ENCODE assay signal across 12 mouse cellular contexts in the genomic region with DNA sequence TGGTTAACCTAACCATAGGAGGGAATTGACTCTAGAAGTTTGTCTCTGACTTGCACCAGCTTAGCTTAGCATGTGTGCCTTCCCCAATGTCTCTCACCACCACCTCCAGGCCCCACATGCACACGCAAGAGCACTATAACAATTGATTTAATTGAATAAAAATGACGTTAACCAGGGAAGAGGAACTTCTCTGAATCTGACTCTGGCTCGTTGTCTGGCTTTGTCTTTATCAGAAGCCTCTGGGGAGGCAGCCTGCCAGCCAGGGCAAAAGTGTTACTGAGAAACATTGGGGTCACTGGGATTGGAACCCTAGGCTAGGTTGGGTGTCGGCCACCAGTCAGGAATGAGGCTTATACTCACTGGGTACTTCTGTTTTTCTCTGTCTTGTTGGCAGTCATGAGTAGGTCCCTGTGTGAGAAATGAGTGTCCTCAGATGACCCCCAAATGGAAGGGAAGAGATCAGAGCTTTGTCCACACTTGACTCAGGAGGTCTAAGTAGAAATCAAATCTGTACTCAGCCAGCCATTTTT.
DNase-seq lines count a peak whose midpoint lies in the region; ATAC-seq and TF ChIP-seq lines count a peak whose summit lies in the region.
"Had no signal": no experiment of that assay in that cellular context is flagged by ENCODE, and none has a peak within 500 bp of the region (broad histone marks: within the 10 kb centered on the region; RNA-seq: fewer than 3 reads in every experiment).

No protein-coding gene starts in this region.

- intact Hi-C loops in gastrocnemius, adult 2 months (cut with DNase I), result no loop called here

- H3K27ac ChIP-seq in gastrocnemius, adult 2 months, result no peak overlapping the region
- peak overlapping the region; percentile 12; the same call in 1 of the 2 replicates for H3K27ac ChIP-seq in small intestine, adult 2 months (ENCODE audit: insufficient read depth, low read depth, low read length)
- H3K27ac ChIP-seq in hindbrain, embryonic 11.5 days (ENCODE audit: low read depth, low read length), result no peak overlapping the region
- H3K27ac ChIP-seq in hindbrain, embryonic 12.5 days, result no peak overlapping the region
- H3K27ac ChIP-seq: forebrain, embryonic 12.5 days; heart, embryonic 15.5 days; liver, embryonic 15.5 days had no signal

- TF ChIP-seq POLR2A in small intestine, adult 2 months (IDR thresholded peaks at IDR 0.05; ENCODE audit: low read depth, low read length), result no peak

- no peak overlapping the region for H3K4me2 ChIP-seq in hindbrain, embryonic 11.5 days (replicated peaks; ENCODE audit: low read depth, low read length)
- no peak overlapping the region for H3K4me2 ChIP-seq in hindbrain, embryonic 12.5 days (replicated peaks)
- H3K4me2 ChIP-seq: forebrain, embryonic 12.5 days; heart, embryonic 15.5 days; liver, embryonic 15.5 days had no signal

- TF ChIP-seq CTCF in gastrocnemius, adult 2 months (IDR thresholded peaks at IDR 0.05), result no peak
- no peak for TF ChIP-seq CTCF in small intestine, adult 2 months (IDR thresholded peaks at IDR 0.05; ENCODE audit: extremely low read depth, insufficient read length, insufficient replicate concordance, low read depth, low read length)

- ATAC-seq in common myeloid progenitor, adult 5-6 weeks (replicated peaks; ENCODE audit: low read depth, poor library complexity, severe bottlenecking), result peak; percentile 48
- no peak for ATAC-seq in hindbrain, embryonic 11.5 days (ENCODE audit: low FRiP score)
- no peak for ATAC-seq in hindbrain, embryonic 12.5 days (ENCODE audit: low FRiP score)

- H3K9me3 ChIP-seq in hindbrain, embryonic 11.5 days (ENCODE audit: control insufficient read depth, low read length), result no peaks in the 10 kb centered on the region
- H3K9me3 ChIP-seq in hindbrain, embryonic 12.5 days (replicated peaks), result no peaks in the 10 kb centered on the region
- H3K9me3 ChIP-seq: forebrain, embryonic 12.5 days; heart, embryonic 15.5 days; liver, embryonic 15.5 days had no signal

- H3K9ac ChIP-seq in hindbrain, embryonic 11.5 days (ENCODE audit: low read depth, low read length), result no peak overlapping the region
- H3K9ac ChIP-seq in hindbrain, embryonic 12.5 days, result no peak overlapping the region
- H3K9ac ChIP-seq: forebrain, embryonic 12.5 days; heart, embryonic 15.5 days; liver, embryonic 15.5 days had no signal

- no peaks in the 10 kb centered on the region for H3K36me3 ChIP-seq in small intestine, adult 2 months (ENCODE audit: control insufficient read depth, insufficient read depth, low read length)
- no peaks in the 10 kb centered on the region for H3K36me3 ChIP-seq in hindbrain, embryonic 11.5 days (ENCODE audit: control insufficient read depth, insufficient read depth, low read length)
- H3K36me3 ChIP-seq in hindbrain, embryonic 12.5 days, result no peaks in the 10 kb centered on the region
- H3K36me3 ChIP-seq: forebrain, embryonic 12.5 days; heart, embryonic 15.5 days; liver, embryonic 15.5 days had no signal

- 29% methylated on average over 4 of the region's 4 CpGs for WGBS in small intestine, adult 2 months
- WGBS in hindbrain, embryonic 11.5 days, result 81% methylated on average over 4 of the region's 4 CpGs
- 73% methylated on average over 4 of the region's 4 CpGs for WGBS in hindbrain, embryonic 12.5 days

- no peaks in the 10 kb centered on the region for H3K27me3 ChIP-seq in small intestine, adult 2 months (ENCODE audit: control insufficient read depth, insufficient read depth, low read length)
- no peaks in the 10 kb centered on the region for H3K27me3 ChIP-seq in hindbrain, embryonic 11.5 days (ENCODE audit: control insufficient read depth, insufficient read depth, low read length)
- H3K27me3 ChIP-seq in hindbrain, embryonic 12.5 days, result no peaks in the 10 kb centered on the region
- H3K27me3 ChIP-seq: forebrain, embryonic 12.5 days; heart, embryonic 15.5 days; liver, embryonic 15.5 days had no signal

- peak; percentile 49 for DNase-seq in gastrocnemius, adult 2 months
- no peak for DNase-seq in gastrocnemius, adult 18-20 months (ENCODE audit: low spot score)
- peak; percentile 15 for DNase-seq in lung, postnatal 36 days
- no peak for DNase-seq in lung, adult 18-20 months
- DNase-seq in hindbrain, embryonic 11.5 days (ENCODE audit: low spot score), result no peak
- DNase-seq: retina, postnatal 1 day had no signal

- peaks cover 12% of the 10 kb centered on the region; the same call in 1 of the 2 replicates for H3K4me1 ChIP-seq in small intestine, adult 2 months (ENCODE audit: control insufficient read depth, insufficient read depth, insufficient read length, low read length)
- H3K4me1 ChIP-seq in hindbrain, embryonic 11.5 days (replicated peaks; ENCODE audit: control insufficient read depth, insufficient read depth, low read length), result no peaks in the 10 kb centered on the region
- peaks cover 5% of the 10 kb centered on the region; the same call in 1 of the 2 replicates for H3K4me1 ChIP-seq in hindbrain, embryonic 12.5 days
- H3K4me1 ChIP-seq: forebrain, embryonic 12.5 days; liver, embryonic 15.5 days had no signal

- no peak overlapping the region for H3K4me3 ChIP-seq in gastrocnemius, adult 2 months
- no peak overlapping the region for H3K4me3 ChIP-seq in small intestine, adult 2 months (ENCODE audit: low read depth, low read length)
- no peak overlapping the region for H3K4me3 ChIP-seq in hindbrain, embryonic 11.5 days (ENCODE audit: low read depth, low read length)
- no peak overlapping the region for H3K4me3 ChIP-seq in hindbrain, embryonic 12.5 days
- H3K4me3 ChIP-seq: forebrain, embryonic 12.5 days; heart, embryonic 15.5 days; liver, embryonic 15.5 days had no signal

Comparison
In these comparisons a context has a peak if more than half of its experiments do, and no peak if none do; other contexts are left out.
1. DNase-seq: peak in gastrocnemius, adult 2 months (single experiment) and lung, postnatal 36 days (single experiment); none in gastrocnemius, adult 18-20 months (single experiment), lung, adult 18-20 months (0 of 2) and hindbrain, embryonic 11.5 days (single experiment).